Mouse (Mus musculus) liver, embryonic 14.5 days (tissue): ENCODE results near the gene Fam222b.

ENCODE experiments used
- CTCF ChIP-seq: IDR thresholded peaks from 2 replicates; pipeline ENCODE4 v1.5.1; 2016; ENCODE audit warnings: antibody characterized with exemption, low read depth, control low read depth
- EP300 ChIP-seq: IDR thresholded peaks from 2 replicates; pipeline ENCODE4 v1.6.1; 2016; ENCODE audit warnings: antibody characterized with exemption, low read depth

DNA sequence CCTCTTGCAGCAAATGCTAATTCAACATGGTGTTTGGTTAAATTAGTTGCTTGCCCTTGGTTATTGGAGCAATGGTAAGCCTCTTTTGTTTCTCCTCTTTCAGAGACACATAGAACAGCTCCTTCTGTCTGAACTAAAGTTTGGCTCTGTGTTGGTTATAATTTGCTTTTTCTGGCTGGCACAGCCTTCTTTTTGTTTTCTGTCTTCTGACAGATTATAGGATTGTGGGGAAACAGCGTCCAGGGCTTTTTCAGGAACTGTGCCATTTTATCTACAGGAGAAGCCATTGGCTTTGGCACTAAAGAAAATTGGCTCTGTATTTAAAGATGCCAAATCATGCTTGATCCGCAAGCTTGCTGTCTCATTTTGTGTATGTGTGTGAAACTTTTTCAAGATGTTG is 19.2 kb downstream of the Fam222b start:
- TF ChIP-seq CTCF, result no peak
- no peak for TF ChIP-seq EP300
